Mouse (Mus musculus) effector memory CD4-positive, alpha-beta T cell, adult 5 months (primary cell): ENCODE measurements around the gene Naa40. TPM values are rescaled to one million over a fixed set of nuclear protein-coding genes. Genes with fewer than 3 reads are reported as not detected.

Experiments used
- polyA plus RNA-seq: library from polyadenylated mRNA; unstranded; fragments of 100-300 nt; shearing (Covaris generic); gene quantifications from one replicate; pipeline ENCODE4 v1.2.1, GENCODE M21; 2017

Naa40 gene
- polyA plus RNA-seq: 35.8 TPM

DNA sequence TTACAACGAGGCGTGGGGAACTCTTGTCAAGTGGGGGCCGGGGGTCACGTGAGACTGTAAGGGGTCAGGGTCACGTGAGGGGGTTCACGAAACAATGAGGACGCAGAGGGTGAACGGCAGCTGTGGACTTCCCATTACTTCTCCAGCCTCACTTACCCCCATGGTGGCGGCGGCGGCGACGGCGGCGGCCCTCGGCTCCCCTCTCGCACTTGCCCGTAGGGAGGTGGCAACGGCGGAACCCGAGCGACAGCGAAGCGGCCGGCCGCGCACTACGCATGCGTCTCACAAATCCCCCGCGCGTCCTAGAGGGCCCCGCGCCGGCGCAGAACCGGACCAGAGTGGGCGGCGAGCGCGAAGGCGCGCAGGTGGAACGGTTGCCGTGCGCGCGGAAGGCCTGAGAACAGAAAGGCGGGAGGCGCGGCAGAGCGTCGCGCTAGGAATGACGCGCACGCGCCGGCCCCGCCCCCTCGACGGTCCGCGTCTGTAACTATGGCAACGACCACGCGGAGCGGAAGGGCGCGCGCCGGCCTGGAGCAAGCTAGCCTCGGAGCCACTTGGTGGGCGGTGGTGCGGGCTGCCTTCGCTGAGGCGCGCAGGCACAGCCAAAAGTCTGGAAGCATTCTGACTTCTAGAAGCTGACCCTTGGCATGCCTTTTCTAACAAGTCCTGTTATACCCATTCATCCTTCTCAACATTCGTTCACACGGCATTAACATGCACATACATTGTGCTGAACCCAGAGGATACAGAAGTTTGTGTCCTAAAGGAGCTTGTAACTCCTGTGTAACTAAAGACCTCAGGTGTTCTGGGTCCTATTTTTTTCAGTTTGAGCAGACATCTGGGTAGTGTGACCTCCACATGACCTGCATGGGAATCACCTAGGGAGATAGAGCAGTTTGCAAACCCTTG, at the start of gene Naa40:
TSS of gene Naa40 (minus strand) at position 402 of the 909 bp plus-strand sequence.

DNA sequence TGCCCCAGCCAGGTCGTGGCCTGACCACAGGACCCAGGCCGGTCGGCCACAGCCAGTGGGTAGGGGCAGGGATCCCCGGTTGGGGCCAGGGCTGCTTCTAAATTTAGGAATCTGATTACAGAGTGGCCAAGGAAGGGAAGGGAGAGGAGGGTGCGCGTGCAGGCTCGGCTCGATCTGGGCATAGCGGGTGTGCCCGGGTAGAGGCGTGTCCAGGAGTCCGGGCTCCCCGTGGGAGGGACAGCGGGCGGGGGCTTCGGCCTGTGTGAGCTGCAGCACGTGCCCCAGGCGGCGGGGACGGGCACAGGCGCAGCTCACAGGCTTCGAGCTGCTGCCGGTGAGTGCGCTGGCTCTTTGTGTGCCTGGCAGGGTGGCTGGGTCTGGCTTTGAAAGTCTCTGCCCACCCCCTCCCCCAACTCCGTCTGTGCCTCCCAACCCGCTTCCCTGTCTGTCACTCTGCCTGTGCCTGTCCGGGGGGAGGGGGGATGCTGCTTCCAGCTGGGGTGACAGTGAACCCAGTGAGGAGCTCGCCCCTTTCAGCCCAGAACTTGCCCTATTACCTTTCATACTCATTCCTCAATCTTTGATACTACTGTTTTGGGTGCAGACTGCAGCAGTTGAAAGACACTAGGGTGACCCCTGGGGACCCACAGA, 26.2 kb upstream of the Naa40 start, which contains the start of gene Rcor2:
TSS of gene Rcor2 (plus strand) at position 235 of the 651 bp plus-strand sequence.

DNA sequence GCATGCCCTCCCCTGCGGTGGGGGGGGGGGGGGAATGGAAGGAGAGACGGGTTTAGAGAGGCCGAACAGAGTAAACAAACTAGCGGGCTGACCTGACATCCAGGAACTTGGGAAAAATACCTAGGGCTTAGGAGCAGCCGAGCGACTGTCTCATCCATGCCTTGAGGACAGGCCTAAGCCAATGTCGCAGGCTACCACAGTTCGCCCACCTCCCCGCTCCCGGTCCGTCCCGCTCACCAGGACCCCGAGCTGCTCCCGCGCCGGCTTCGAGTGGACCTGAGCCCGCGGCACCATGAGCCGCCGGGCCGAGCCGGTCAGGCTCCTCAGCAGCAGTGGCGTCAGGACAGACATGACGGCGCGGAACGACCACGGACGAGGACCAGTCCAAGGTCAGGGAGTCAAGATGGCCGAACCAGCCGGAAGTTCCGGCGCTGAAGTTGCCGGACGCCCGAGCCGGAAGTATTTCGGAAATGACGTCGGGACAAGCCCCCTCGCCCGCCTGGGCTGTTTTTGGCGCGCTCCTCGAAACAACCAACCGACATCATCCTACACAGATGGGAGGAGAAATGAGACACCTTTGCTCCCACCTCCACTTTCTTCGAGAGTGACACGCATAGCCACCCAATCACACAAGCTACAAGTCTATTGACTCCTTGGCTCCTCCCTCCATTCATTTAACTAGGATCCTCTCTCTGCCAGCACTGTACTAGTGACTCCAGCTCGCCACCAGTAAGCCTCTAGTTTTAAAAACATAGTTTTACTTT, 23.6 kb downstream of the Naa40 start, which contains the start of gene Cox8a:
TSS of gene Cox8a (minus strand) at position 455 of the 764 bp plus-strand sequence.

DNA sequence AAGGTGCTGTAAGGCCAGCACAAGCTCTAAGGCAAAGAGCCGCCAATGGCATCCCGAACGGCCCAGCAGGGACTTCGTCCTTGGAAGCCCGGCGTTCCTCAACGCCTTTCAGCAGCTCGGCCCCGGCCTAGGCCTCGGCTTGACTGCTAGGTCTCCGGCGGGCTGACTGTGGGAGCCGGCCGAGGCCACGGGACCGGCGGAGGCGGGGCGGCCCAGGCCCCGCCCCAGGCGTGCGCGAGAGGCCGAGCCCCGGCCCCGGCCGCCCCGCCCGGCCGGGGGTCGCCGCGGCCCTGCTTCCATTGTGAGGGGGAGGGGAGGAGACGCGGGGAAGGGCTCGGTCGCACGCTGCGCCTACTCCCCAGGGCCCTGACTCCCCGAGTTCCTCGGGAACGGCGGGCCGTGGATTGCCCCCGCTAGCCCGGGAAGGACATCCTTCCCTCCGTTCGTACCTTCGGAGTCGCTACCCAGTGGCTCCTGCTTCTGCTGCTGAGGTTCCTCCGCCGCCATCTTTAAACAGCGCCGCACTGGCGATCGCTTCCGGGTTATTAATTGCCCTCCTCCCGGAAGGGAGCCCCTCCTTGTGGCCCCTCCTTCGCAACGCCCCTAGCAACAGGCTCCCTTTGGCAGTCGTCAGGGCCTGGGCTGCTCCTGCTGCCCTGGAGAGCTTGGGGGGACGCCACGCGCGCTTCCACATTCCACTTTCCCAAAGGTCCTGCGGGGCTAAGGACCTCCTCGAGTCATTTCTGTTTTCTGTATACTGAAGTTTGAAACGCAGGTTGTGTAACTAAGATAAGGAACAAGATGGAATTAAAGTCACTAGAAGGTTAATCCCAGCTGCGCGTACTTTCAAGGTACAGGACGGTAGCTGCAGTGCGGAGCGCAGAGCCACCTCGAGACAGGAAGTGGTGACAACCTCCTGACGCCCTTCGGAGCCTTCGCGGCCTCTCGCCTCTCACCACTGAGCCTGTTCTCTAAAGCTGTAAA, 34.9 kb downstream of the Naa40 start, which contains the start of gene Otub1:
TSS of gene Otub1 (minus strand) at position 564 of the 984 bp plus-strand sequence.

Other genes starting within 250 kb of the Naa40 start
- gene Dnajc4, start 248.6 kb downstream of the Naa40 start, polyA plus RNA-seq: 43.3 TPM
- gene Nudt22, start 245.1 kb downstream of the Naa40 start, polyA plus RNA-seq: 8.8 TPM
- gene Trpt1, start 245.1 kb downstream of the Naa40 start, polyA plus RNA-seq: 9.1 TPM
- 211 TPM for gene Fermt3, start 221.7 kb downstream of the Naa40 start, polyA plus RNA-seq
- gene Stip1, start 201.2 kb downstream of the Naa40 start, polyA plus RNA-seq: 197 TPM
- 20.5 TPM for gene Macrod1, start 184.4 kb downstream of the Naa40 start, polyA plus RNA-seq
- gene Flrt1, start 135.5 kb downstream of the Naa40 start, polyA plus RNA-seq: not detected
- gene Otub1, start 34.9 kb downstream of the Naa40 start, polyA plus RNA-seq: 57.0 TPM
- gene Cox8a, start 23.6 kb downstream of the Naa40 start, polyA plus RNA-seq: 416 TPM
- gene Rcor2, start 26.1 kb upstream of the Naa40 start, polyA plus RNA-seq: 1.7 TPM
- 197 TPM for gene Mark2, start 100.7 kb upstream of the Naa40 start, polyA plus RNA-seq
- gene Spindoc, start 141.8 kb upstream of the Naa40 start, polyA plus RNA-seq: 21.6 TPM
- not detected for gene 2700081O15Rik, start 176.4 kb upstream of the Naa40 start, polyA plus RNA-seq
- 65.5 TPM for gene Rtn3, start 242.1 kb upstream of the Naa40 start, polyA plus RNA-seq